Mouse (Mus musculus) megakaryocyte progenitor cell, adult 5-6 weeks (primary cell): ENCODE results near the gene Rmdn2. TPM values are rescaled to one million over a fixed set of nuclear protein-coding genes. Genes with fewer than 3 reads are reported as not detected.

Experiments used
- ATAC-seq: replicated peaks from 2 replicates; pipeline ENCODE4 v1.8.0; 2016; ENCODE audit warnings: mild to moderate bottlenecking, moderate TSS enrichment, inconsistent platforms; ENCODE audit not compliant: poor library complexity
- total RNA-seq, 2 experiments: library from RNA; stranded (forward) in 1 of 2; stranded (reverse) in 1 of 2; fragments of 157-497, 149-512 nt in 1 of 2; fragments of 200-1000 nt in 1 of 2; gene quantifications; 2 replicates each; pipeline versions ENCODE4 v1.2.3 to v1.2.4; 2015 to 2017

Rmdn2 gene
- total RNA-seq (2015): 3.8 and 8.5 TPM in 2 replicates
- total RNA-seq (2017): 2.2 and 10.7 TPM in 2 replicates

DNA sequence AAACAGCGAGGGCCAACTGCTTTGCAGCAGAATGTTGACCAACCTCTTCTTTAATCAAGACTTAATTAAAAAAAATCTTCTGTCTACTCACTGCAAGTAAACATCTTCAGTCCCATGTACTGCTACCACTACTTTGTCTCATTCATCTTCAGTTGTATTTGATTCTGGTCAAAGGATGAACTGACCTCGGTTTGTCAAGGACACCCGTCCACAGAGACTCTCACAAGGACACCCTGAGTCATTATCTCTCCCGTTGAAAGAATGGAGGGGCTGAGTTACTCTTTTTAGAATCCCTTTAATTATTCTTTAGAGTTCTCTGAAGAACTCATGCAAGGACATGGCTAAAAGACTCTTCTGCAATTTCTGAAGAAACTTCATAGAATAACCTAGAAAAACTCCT, at the start of gene Rmdn2:
Rmdn2 (plus strand) TSS at position 319 of the 400 bp plus-strand sequence.
- no peak for ATAC-seq

DNA sequence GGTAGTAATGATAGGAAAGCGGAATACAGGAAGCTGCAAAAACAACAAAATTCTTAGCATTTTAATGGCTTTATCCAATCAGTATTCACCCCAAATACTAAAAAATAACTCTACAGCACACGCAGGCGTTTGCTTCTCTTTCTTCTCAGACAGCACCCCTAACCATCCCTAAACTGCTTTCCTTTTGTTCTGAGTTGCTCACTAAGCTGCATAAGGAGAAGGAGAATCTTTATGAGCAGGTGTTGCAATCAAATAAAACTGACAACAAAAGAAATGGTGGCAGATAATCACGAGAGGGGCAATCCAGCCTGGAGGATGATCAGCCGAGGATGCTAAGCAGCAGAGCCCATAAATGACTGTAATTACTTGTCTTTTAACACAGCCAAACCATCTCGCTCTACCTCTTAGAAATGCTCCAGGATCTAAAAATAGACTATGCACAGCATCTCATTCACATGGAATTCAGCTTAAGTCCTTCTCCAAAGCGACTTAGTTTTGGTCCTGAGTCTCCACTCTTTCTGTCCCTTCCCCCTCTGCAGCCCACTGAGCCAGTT, 48.5 kb upstream of the Rmdn2 start:
- ATAC-seq: no peak

GRCm38 (mm10) chr17:79563721-79564120, 47.9 kb upstream of the Rmdn2 start:
- no peak for ATAC-seq

DNA sequence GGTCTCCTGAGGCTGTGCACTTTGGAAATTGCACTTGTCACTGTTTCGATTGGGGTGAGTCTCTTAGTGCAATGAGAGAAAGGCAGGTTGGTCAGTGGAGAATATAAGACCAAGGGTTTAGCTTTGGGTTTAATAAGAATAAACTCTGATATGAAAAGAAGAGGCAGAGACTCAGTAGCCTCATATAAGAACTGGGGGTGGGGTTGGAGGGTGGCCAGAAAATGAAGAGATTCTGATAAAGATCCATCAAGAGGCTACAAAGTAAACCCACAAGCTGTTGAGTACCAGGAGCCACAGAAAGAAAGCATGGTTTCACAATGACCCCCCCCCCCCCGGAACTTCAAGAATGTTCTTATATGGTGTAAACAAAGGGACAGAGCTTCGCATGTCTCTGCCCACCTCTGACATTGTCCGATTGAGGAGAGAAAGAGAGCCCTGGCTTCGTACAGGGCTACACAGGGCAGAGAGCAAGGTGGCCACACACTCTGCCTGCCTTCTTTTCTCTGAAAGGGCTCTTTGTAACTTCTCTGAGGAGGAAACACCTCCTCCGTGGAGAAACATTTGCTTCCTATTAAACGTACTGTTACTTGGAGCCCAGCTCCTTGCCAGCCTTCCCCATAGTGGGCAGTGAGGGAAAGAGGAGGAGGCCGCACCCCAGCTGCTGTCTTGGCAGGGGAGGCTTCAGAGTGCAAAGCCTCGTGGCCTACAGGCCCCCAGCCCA, 46.3 kb upstream of the Rmdn2 start:
- no peak for ATAC-seq

DNA sequence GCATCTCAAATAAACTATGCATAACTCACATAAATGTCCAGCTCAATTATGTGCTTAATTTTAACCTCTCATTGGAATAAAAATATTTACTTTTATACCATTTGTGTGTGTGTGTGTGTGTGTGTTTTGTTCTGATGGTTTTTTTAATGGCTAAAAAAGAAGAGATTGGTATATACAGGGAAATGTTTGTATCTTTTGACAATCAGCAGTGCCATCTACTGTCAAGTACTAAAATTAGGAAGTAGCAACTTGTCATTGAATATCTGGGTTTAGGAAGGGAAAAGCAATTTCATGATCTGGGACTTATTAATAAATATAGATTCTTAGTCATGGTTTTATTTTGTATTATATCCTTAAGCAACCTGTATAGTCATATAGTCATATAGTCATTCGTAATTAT, 43.3 kb upstream of the Rmdn2 start:
- ATAC-seq: no peak

DNA sequence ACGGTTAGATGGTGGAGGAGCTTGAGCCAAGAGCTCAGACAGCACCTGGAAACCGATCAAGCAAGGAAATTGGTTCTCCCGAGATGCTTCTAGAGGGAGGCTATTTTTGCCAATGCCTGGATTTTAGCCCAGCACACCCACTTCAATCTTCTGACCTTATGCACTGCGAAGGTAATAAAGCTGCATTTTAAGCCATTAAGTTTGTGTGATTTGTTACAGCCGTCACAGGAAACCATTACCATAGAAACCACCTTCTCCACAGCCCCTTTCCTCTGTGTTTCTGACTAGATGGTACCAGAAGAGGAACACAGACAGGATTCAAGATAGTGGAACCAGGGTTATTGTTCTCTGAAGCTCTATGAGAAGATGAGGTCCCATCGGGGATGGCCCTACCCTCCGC, 33.3 kb upstream of the Rmdn2 start:
- no peak for ATAC-seq

DNA sequence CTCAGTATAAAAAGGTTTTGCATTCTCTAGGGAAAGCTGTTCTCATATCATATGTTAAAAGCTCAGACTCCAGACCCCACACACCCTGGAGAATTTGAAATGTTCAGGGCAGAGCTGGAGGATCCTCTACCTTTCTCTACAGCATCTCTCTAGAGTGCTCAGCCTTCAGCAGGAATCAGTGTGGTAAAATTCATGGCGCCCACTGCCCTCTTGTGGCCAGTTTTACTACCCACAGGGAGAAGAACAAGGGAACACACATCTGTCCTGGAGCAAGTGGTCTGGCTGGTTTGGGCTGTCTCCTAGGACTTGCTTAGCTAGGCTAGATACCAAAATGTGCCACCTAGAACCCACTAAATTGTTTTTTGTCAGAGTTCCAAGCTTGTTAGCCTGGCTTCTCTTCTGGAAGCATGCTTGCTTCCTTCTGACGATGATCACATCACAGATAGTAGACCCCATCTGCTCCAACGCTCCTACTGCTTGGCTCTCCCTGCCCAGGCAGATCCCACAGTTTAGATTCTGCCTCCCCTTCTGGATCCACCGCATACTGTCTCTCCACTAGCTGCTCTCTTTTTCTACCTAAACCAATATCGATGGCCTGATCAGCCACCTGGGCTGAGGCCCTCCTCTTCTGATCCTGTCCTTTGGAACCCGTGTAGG, 31.3 kb upstream of the Rmdn2 start:
- peak; percentile 83 for ATAC-seq

DNA sequence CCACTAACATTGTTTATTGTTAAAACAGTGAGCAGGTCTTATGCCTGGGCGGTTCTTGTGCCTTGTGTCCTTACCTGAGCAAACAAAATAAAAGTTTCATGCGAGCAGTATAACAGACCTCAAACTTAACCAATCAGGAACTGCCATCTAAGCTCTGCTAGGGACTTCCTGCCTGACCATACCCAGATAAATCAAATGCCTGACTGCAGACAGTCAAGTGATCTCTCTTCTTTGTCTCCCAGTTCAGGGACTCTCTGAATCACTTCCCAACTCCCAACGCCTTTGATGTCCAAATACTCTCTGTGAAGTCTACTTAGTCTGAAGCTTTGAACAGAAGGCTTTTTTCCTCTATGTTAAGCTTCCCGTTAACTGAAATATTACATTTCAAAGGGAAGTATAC, 28.2 kb upstream of the Rmdn2 start:
- no peak for ATAC-seq

DNA sequence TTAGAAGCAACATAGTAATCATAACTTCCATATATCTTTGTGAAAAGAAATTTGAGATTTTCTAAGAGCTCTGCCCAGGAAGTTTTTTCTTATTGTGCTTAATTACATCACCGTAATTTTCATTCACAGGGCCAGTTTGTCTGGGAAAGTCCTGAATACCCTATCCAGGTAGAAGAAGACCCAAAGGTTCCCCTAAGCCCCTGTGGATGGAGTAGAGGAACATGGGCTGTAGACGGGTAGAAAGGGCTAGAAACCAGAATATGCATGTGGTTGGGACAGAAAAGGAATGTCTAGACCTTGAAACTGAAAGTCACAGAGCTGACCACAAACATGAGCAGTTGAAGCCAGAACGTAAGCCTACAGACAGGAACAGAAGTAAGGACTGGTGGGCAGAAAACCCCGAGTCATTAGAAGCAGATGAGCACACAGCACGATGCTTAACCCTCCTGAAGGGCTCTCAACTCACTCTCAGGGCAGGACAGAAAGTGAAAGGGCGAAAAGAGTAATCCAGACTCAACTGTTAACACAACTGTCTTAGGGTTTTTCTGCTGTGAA, 27.3 kb upstream of the Rmdn2 start:
- ATAC-seq: peak; percentile 88

DNA sequence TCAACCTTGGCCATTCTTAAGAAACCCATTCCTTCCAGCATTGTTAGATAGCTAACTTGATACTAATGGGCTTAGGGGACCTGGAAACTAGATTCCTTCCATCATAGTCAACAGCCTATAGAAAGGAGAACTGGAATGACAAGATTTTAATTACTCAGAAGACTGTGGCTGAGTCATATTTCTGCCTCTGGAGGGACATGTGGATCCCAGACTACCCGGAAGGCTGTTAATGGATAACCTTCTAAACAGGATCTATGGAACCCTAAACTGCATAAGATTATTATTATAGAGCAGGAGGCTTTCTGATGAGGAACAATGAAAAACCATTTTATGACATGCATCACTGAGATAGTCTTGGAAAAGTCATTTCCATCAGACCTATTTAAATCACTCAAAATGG, 21.8 kb upstream of the Rmdn2 start:
- ATAC-seq: no peak

GRCm38 (mm10) chr17:79595996-79596395, 15.7 kb upstream of the Rmdn2 start:
- no peak for ATAC-seq

- peak; percentile 55; the same call in 1 of the 2 replicates for ATAC-seq
These were observed 13.5 kb upstream of the Rmdn2 start for GRCm38 (mm10) chr17:79598151-79598550.

GRCm38 (mm10) chr17:79598596-79599577, 12.8 kb upstream of the Rmdn2 start:
- ATAC-seq: no peak

DNA sequence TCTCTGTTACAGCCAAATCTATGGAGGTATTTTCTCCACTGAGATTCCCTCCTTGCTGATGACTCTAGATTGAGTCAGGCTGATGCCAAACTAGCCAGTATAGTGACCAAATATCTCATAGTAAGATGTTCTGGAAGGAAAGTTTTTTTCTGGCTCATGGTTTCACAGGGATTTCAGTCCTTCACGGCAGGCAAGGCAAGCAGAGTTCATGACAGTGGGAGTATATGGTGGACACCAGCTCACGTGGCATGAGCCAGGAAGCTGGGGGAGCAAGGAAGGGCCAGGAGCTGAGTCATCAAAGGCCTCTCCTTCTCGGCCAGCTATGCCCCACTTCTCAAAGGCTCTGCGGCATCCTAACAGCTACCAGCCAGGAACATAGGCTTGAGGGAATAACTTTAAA, 11.6 kb upstream of the Rmdn2 start:
- ATAC-seq: no peak

DNA sequence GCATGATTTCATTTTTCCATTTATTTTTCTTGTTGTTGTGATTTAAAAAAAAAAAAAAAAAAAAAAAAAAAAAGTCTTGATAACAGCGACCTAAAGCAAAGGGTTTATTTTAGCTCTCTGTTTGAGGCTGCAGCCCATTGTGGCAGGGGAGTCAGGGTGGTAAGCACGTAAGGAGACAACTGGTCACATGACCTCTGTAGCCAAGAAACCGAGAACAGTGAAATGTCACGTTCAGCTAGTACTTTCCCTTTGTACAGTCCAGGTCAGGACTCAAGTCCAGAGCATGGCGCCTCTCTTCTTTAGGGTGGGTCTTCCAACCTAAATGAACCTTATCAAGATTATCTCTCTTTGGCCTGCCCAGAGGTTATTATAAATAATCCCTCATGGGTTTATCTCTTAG, 9.3 kb upstream of the Rmdn2 start:
- no peak for ATAC-seq

DNA sequence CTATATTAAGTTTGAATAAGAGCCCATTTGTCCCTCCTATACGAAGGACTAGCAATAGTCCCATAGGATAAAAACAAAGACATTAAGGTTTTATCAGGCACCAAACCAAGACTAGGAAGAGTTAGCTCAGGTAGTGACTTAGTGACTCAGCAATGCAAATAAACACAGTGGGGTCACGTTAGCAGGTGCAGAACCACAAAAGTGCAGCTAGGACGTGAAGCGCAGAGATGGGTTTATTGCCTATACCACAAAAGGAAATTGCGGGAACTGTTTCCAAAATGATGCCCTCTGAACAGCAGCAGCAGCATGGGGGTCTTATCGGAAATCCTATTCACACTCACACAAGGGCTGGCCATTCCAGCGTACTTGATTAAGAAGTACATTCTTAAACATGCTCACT, 8.2 kb upstream of the Rmdn2 start:
- ATAC-seq: no peak

DNA sequence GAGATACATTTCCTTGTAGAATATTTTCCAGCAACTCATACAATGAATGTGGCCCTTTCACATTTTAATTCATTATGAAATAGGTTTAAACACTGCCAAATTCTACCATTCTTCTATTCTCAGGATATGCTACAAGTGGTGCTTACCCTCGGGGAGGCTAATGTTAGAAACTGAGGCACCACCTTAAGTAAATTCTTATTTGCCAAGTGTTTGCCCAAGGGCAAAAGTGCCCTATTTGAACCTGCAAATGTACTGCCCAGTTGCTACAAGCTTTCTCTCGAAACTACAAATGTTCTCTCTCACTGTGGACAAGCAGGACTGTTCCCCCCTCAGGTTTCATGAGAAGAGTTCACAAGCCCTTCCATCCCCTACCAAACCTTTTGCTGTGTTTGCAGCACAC, 5.9 kb upstream of the Rmdn2 start:
- ATAC-seq: no peak

DNA sequence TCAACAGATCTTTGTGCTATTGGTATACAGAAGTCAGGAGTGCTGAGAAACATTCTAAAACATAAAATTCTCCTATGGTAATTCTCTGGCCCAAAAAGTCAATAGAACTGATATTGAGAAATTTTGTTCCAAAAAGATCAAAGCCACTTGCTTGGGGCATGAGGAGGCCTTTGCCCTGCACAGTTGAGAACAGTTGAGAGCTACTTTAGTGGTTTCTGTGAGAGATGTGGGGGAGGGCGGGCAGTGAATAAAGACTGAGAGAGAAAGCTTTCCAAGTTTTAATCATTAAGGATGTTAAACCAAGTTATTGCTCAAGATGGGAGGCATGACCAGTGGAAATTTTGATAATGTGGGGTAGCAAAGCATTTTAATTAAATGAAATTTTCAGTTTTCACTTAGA, 2.0 kb upstream of the Rmdn2 start:
- ATAC-seq: no peak

- no peak for ATAC-seq
These were observed 1.4 kb upstream of the Rmdn2 start for GRCm38 (mm10) chr17:79610163-79610755.
